Mouse (Mus musculus) erythroblast, embryonic 14.5 days (primary cell): Measurements from ENCODE around the gene Acrbp.

Source experiments
- GATA1 ChIP-seq: IDR thresholded peaks from 2 replicates; pipeline ENCODE4 v1.6.1; 2012; ENCODE audit warnings: low read length, inconsistent platforms, mixed read lengths
- TAL1 ChIP-seq: IDR thresholded peaks from 3 replicates; pipeline ENCODE4 v1.6.1; 2012; ENCODE audit warnings: low read length, inconsistent platforms, mixed read lengths

- TF ChIP-seq GATA1 (no peak), TAL1 (no peak)
These were observed 42.9 kb downstream of the Acrbp start for GRCm38 (mm10) chr6:125092372-125092771.
